Mouse (Mus musculus) activated CD4-positive, CD25-positive, alpha-beta regulatory T cell, adult 4 months (primary cell): ENCODE measurements at regions not wholly inside any gene's neighbourhood (a gene's known extent, or its start where the extent isn't known, plus 50 kb on each side); places are given as distances from the start of the nearest gene placed in this dataset.

Experiments
- ATAC-seq: one replicate; pipeline ENCODE4 v1.8.0; 2017

GRCm38 (mm10) chr3:9957870-9958269, 130.0 kb upstream of the Gm9833 start:
- ATAC-seq = no peak

GRCm38 (mm10) chr3:9959716-9960661, 127.9 kb upstream of the Gm9833 start:
- no peak for ATAC-seq

- no peak for ATAC-seq
Observed at GRCm38 (mm10) chr3:9960696-9961095, 127.2 kb upstream of the Gm9833 start.
